Mouse (Mus musculus) neutrophil, adult 5-6 weeks (primary cell): ENCODE measurements at regions not wholly inside any gene's neighbourhood (a gene's known extent, or its start where the extent isn't known, plus 50 kb on each side); places are given as distances from the start of the nearest gene placed in this dataset.

Experiments
- ATAC-seq: fragments of 151-379, 151-347 bp; 2 replicates; pipeline ENCODE4 v1.8.0; 2017; ENCODE audit warnings: mild to moderate bottlenecking, moderate TSS enrichment; ENCODE audit not compliant: insufficient number of reproducible peaks, poor library complexity, low FRiP score, severe bottlenecking; ENCODE audit errors: extremely low read depth

DNA sequence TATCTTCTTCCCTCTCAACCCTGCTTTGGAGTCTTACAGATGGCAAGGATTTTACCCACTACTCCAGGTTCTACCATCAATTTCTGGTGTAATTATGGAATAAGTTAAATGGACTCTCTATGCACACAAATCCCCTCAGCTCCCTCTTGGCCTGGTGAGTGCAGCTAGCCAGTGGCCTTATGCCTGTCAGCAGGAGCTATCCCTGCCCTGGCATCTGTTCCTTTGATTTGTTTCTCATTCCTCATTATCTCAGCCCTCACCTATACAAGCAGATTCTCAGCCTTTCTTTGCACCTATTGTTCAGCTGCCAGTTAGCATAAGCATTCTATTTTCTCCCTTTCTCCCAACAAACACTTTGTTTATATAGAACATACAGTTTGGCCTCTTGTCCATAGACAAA lies 150.3 kb downstream of the Rnf152 start:
- ATAC-seq, result no peak

DNA sequence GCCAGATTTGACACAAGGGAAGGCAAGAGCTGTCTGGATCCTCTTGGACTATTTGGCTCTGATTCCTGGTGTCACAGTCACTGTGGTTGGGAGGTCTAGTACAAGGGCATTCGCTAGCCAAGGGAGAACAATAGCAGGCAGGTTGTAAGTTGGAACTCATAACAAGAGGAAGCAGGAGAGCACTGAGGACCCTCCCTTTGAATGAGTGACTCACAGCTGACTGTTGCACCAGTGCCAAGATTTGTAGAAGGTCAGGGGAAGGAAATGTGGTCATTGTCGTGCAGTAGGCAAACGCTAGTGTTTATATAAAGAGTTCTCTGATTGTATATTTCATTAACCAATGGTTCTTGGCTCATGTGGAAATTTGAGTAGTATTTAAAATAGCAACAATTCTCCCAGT lies 157.2 kb downstream of the Rnf152 start:
- ATAC-seq, result no peak

DNA sequence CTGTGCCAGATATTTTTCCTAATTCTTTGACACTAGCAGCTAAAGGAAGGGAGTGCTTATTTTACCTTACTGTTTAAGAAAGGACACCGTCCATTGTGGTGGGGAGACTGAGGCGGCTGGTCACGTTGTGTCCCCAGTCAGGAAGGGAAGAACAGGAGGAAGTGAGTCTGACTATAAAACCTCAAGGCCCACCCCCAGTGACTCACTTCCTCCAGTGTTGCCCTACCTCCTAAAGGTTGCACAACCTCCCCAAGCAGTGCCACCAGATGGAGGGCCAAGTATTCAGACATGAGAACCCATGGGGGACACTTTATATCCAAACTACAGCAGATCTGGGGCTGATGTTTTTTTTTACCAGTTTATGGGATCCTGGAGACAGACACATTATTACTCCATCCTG lies 165.4 kb downstream of the Rnf152 start:
- ATAC-seq, result no peak

DNA sequence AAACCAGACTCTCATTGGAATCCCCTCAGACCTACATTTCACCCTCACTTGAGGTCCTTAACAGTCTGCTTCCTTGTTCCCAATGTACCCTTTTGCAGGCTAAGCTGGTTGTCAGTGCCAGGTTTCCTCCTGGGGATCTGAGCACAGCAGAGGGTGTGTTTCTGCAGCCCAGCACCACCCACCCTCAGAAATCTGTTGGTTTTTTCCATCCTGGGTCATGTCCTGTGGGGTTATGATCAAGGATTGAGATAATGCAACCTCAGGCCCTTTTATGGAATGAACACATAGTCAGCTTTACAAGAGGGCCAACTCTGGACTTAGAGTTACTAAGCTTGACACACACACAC lies 167.6 kb downstream of the Rnf152 start:
- ATAC-seq, result no peak

DNA sequence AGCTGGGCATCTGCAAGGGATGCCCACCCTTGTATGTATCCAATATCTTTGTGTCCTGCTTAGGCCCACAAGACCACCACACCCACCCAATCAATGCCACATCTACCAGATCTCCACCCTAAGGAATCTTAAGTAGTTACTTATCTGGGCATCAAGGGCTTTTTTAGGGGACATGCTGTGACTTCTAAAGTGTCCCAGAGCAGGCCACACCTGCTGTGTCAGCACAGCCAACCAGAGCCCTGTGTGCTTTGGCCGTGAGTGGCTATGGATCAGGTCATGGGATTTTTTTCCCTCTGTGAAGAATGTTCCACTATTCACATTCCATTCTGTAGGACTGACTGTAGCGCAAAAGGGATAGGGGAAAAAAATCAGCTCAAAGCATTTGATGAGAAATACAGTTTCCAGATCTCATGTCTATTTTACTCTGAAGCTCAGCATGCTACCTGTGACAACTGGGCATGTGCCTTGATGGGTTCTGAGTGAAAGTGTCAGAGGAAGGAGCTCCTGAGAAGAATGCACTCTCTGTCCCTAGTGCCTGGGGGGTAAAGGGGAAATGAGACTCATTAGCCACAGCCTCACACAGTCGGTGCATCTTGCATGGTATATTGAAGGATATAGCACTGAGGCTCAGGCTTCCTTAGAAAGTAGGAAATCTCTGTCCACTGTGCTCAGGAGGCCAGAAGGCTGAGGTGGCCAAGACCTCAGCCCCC lies 168.1 kb downstream of the Rnf152 start:
- no peak for ATAC-seq

DNA sequence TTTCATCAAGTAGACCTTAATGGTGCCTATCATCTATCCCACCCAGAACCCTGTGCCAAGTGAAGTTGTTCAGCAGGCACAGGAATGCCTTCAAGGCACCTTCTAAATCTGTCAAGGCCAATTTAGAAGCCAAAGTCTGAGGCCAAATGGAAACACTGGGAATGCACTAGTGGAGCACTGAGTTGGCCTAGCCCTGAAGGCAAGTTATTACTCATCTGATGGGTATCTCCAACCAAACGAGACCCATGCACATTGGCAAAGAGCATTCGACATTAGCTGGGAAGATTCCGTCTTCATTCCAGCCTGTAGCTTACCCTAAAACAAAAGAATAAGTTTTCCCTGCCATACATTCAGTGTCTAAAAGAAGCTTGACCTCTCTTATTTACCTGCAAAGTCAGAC lies 172.0 kb downstream of the Rnf152 start:
- ATAC-seq, result no peak

DNA sequence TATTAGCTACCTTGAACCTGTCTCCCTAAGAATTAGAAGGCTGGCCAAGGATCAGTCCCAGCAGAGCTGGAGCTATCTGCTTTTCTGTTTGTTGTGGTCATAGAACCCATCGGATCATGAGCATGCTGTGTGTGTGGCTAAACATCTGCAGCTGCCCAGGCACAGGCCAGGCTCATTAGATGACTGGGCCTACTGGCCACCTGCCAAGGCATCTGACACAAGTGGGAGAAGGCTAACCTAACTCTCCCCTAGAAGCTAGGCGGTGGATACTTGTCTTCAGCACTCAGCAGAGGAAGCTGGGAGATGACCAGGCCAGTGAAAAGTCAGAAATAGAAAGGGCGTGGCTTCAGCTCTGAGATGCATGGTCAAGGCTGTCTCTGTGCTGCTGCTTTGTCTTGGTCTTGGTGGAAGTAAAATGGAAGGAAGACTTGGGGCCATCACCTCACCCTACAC lies 177.1 kb downstream of the Rnf152 start:
- no peak for ATAC-seq

DNA sequence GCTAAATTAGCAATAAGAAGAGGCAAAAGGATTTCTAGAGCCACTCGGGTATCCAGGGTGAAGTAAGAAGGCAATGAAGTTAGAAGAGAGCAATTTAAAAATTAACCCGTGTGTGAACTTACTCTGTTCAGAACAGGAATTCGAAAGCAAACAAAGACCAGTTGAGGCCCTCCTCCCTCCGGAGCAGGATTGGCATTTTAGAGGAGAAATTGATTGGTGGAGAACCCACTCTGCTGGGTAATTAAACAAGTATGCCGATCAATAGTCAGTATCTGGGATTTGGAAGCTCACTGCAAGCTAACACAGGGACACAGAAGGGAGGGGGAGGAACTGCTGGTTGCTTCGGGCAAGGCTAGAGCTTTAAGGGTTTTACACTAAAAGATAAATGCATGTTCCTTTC lies 177.7 kb downstream of the Rnf152 start:
- ATAC-seq, result no peak

DNA sequence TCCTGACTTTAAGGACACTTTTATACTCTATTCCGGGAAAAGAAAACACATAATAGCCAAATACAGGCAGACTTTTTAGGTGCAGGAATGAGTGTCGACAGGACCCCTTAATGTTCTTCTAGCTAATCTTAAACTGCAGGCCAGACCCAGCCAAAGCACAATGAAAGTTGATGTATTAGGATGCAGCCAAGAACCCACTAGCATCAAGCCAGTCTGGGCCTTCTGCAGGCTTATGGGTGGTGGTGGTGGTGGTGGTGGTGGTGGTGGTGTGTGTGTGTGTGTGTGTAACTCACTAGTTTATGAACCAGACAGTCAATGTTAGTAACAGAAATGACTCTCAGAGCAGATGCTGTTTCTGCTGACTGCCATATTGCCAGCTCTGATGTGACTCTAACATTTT lies 178.6 kb downstream of the Rnf152 start:
- no peak for ATAC-seq

DNA sequence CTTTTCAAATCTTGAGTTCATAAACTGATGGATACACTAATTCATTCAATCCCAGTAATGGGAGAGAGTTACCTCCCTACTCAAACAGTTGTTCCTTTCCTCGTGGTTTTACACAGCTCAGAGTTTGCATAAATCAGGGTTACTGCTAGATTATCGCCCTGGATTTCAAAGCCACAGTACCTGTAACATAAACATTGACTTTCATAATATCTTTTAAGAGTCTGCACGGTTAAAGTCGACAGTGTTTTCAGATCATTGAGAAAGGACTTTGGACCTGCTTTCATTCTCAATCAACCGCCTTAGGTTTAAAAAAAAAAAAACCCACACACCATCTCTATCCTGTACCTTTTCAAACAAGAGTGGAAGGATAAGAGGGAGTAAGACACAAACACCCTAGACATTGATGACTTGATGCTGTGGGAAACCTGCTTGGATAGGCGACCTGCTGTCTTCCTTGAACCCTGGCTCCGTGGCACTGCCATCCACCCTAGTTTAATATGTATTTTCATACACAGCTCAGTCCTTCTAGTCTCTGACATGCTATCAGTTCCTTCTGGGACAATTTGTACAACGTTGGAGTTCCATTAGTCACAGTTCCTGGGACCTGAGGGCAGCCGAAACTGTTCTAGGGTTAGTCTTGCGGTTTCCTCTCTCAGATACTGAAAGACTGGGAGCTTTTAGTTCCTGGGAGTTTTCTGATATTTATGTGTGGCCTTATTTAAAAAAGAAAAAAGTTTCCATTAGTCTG lies 179.3 kb downstream of the Rnf152 start:
- no peak for ATAC-seq

DNA sequence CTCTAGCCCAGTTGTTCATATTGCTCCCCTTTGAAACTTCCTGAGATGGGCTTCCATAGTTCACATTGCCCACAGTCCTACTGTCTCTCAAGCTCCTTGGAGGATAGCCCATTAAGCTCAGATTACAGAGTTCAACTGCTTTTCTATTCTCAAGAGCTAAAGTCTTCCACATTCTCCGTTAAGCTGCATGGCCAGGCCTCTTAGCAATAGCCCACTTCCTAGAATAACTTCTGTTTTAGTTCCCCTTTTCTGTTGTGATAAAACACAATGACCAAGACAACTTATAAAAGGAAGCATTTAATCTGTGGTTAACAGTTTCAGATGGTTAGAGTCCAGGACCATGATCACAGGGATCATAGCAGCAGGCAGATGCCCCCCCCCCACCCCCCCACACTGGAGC lies 185.5 kb downstream of the Rnf152 start:
- ATAC-seq, result peak; percentile 50

DNA sequence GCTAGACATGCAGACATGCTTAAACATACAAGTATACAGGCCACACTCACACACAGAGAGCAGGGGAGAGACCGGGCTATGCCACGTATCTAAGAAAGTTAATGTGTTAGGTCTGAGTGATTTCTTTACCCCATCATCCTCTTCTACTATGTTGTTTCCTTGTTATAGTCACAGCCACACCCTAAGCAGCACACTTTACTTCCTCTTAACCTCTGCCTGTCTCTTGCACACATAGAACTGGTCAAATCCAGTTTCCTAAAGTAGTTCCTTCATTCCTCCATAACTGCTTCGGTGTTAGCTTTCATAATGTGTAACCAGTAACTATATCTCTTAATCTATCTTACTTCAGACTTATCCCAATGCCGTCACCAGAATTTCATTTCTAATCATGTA lies 186.4 kb downstream of the Rnf152 start:
- peak; percentile 81; the same call in 1 of the 2 replicates for ATAC-seq

DNA sequence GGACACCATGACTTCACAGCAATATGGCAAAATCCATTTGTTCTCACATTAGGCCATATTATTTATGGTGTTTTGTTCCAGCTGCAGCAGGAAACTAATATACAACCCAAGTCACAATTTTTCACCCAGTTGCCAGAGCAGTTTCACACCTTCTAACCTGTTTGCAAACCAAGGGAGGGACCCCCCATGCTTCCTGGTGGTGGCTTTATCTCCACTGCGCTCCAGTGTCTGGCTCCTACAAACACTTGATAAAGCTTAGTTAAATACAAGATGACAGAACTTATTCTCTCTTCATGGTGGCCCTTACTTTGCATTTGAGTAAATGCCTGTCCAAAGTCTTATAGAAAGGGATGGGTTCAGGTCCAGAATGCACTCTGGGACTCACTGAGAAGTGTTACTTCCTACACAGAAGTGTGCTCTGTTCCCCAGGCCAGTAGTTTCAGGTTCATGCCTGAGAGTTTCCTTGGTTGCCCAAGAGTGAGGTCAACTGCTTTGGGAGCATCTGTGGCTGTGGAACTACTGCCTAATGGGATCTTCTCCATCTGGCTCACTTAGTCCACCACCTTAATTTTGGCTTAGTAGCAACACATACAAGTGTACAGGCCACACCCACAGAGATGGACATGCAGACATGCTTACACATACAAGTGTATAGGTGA lies 186.9 kb downstream of the Rnf152 start:
- ATAC-seq, result no peak

DNA sequence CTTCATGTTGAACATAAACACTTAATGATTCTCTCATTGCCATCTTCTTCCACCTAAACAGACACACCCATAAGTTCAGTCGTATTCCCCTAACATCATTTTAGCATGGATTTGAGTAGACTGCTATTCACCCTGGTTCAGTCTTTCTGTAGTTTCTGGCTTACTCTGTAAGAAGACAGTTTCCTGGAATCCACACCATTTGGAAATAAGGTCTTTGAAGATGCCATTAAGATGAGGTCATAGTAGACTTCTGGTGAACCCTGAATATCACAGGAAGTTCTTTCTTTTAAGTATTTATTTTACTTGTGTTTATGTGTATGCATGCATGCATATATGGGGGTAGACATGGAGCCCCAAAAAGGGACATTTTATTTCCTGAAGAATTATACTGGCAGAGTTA lies 187.7 kb downstream of the Rnf152 start:
- ATAC-seq, result no peak

DNA sequence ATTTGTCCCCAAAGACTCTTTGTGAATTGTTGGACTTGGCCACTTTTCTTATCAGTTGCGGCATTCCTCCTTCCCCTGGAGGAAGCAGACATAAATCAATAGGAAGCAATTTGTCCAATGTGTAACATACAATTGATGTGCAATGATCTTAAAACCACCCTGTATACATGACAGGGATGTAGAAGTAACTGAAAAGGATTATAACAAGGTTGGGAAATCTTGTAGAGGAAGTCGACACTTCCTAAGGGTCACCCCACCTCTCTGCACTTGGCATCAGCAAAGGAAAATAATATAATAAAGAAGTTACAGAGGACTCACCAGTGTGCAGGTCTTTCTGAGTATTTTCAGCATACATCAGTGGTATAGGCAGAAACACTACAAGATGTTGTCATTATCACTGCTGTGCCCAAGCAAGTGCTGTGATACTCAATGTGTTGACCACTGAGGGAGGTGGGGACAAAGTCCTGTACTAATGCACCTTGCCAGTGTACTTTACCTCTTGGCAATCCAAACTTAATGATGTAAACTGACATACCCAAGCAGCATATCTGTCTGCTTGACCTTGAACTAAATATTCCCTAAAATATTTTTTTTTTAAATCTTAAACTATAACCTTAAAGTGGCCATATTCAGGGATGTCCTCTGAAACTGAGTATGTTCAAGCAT lies 198.9 kb downstream of the Rnf152 start:
- ATAC-seq, result no peak

DNA sequence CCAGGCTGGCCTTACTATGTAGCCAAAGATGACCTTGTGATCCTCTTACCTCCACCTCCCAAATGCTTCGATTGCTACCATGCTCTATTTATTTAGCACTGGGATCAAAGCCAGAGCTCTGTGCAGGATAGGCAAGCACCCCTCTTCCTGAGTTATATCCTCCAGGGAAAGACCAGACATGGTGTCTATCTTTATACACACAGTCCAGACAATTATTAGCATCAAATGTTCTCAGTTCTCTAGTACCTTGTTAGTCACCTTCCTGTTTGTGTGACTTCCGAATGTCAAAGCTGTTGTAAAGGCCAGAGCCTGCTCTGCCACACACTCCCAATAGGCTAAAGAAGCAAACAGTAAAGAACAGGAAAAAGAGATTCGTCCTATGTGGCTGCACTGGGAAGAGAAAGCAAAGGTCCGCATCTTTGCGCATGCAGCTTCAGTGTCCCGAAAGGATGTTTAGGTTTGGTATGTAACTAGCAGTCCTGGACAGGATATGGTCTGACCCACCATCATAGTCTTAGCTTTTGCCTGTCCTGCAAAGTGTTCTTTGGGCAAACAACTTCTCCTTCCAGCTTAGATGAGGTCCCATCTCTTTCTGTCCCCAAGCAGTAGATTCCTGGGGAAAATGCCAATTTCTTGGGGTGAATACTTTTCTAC lies 204.2 kb downstream of the Rnf152 start:
- no peak for ATAC-seq

DNA sequence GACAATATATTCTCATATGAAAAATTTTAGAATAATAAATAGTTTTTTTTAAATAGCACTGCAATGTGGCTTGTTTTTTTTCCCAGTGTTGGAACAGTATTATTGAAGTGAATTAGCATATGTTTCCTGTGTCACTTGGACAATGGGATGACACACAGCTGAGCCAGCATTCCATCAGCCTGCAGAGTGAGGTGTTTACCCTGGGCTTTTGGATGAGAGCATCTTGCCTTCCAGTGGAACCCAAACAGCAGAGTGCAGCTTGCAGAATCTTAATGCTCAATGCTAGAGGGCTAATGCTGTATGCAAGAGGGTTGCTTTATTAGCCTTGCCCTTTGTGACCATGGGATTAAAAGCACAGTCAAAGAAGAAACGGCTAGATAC lies 205.1 kb downstream of the Rnf152 start:
- ATAC-seq, result no peak

DNA sequence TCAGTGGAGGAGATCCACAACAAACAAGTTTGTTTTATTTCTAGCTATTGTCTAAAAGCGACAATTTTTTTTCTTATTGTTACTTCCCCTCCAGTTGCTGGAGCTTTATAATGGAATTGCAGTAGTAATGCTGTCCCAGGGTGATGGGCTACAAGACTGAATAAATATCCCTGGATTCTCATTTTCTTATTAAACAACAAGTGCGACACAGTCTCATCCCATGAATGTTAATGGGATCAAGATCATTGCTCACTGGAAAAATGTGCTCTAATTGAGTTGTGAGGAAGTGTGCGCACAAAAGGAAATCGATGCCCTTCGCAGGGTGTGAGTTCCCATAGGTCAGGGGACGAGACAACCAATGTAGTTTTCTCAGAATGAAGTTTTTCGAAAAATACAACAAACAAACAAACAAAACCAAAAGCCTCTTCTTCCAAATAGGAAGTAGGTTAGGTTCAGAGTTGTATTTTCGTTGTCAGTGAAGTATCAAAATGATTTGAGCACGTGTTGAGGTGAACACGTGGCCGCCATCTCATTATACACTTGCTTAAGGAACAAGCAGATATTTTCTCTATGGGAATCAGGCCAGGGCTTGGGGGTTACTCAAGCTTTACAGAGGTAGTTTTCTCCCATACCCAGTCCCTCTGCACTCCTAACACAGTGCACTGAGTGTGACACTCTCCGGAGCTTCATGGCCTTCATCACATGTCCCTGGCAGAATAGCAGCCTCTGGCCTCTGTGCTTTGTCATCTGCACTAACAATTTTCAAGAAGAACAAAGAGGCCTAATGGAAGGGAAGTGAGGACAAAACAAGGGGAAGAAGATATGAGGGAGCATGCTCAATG lies 205.7 kb downstream of the Rnf152 start:
- ATAC-seq, result no peak
